Mouse (Mus musculus) midbrain, postnatal 0 days (tissue): Measurements from ENCODE around the gene Cox4i2. TPM values are rescaled to one million over a fixed set of nuclear protein-coding genes. Genes with fewer than 3 reads are reported as not detected.

Source experiments
- ATAC-seq: fragments of 200-750 bp; cut with Nextera tagmentation; 2 replicates; pipeline ENCODE4 v1.8.0; 2017; ENCODE audit warnings: moderate number of reproducible peaks, mild to moderate bottlenecking, moderate TSS enrichment, moderate library complexity; ENCODE audit not compliant: low FRiP score
- DNase-seq: peaks from one replicate; pipeline ENCODE4 v3.0.0-alpha.2; 2015; ENCODE audit warnings: low spot score
- H3K27ac ChIP-seq: fragments of 300-500 bp; sonication (generic); 2 replicates; pipeline ENCODE4 v1.5.1; 2014; ENCODE audit warnings: low read depth, mild to moderate bottlenecking, low read length, mixed read lengths
- H3K27me3 ChIP-seq: fragments of 300-500 bp; sonication (generic); 2 replicates; pipeline ENCODE4 v1.6.1; 2014; ENCODE audit warnings: low read length, control low read depth, mixed read lengths; ENCODE audit not compliant: insufficient read depth
- H3K36me3 ChIP-seq: fragments of 300-500 bp; sonication (generic); 2 replicates; pipeline ENCODE4 v1.6.1; 2014; ENCODE audit warnings: low read length, control low read depth, mixed read lengths; ENCODE audit not compliant: insufficient read depth
- H3K4me1 ChIP-seq: fragments of 300-500 bp; sonication (generic); 2 replicates; pipeline ENCODE4 v1.6.1; 2014; ENCODE audit warnings: mild to moderate bottlenecking, control low read depth, antibody characterized with exemption, low read length, mixed read lengths; ENCODE audit not compliant: insufficient read depth
- H3K4me2 ChIP-seq: fragments of 300-500 bp; sonication (generic); 2 replicates; pipeline ENCODE4 v1.6.1; 2014; ENCODE audit warnings: low read depth, mild to moderate bottlenecking, low read length, mixed read lengths; ENCODE audit not compliant: poor library complexity, severe bottlenecking
- H3K4me3 ChIP-seq: fragments of 300-500 bp; sonication (generic); 2 replicates; pipeline ENCODE4 v1.5.1; 2014; ENCODE audit warnings: low read depth, mild to moderate bottlenecking, low read length, moderate library complexity
- H3K9ac ChIP-seq: fragments of 300-500 bp; sonication (generic); replicated peaks from 2 replicates; pipeline ENCODE4 v1.6.1; 2014; ENCODE audit warnings: mild to moderate bottlenecking, low read length, moderate library complexity, mixed read lengths; ENCODE audit not compliant: poor library complexity, severe bottlenecking
- H3K9me3 ChIP-seq: fragments of 300-500 bp; sonication (generic); 2 replicates; pipeline ENCODE4 v1.6.1; 2016; ENCODE audit warnings: low read length, control low read depth
- CTCF ChIP-seq: IDR thresholded peaks from 2 replicates; pipeline ENCODE4 v1.5.1; 2016; ENCODE audit warnings: antibody characterized with exemption, mild to moderate bottlenecking
- WGBS: fragments of 180-500 bp; shearing (Covaris S2); extraction: QIAGEN DNeasy Blood & Tissue Kit; methylation state at CpG from one replicate; pipeline ENCODE4 v1.1.7; 2014; 5-methylcytosine and 5-hydroxymethylcytosine counted together
- polyA plus RNA-seq: library from polyadenylated mRNA; unstranded; fragments of >200 nt; fragmentation: Nextera tagmentation; extraction: Ambion mirVana; gene quantifications from 2 replicates; pipeline ENCODE4 v1.2.1, GENCODE M21; 2015
- total RNA-seq: library from RNA; depleted of rRNA; stranded (reverse); fragments of >200 nt; gene quantifications from 2 replicates; pipeline ENCODE4 v1.2.3, GENCODE M21; 2014

Cox4i2 gene
- total and polyA plus RNA-seq, 2 experiments from 2014 or later = 2.0 to 3.3 TPM

GRCm38 (mm10) chr2:152792461-152792860, 38.5 kb downstream of the Cox4i2 start:
- WGBS = 70% methylated on average over 2 of the region's 2 CpGs
- no peaks in the 10 kb centered on the region for H3K36me3 ChIP-seq
- DNase-seq = no peak
- TF ChIP-seq CTCF = no peak
- peaks cover 4% of the 10 kb centered on the region; the same call in 1 of the 2 replicates for H3K4me1 ChIP-seq
- no peak overlapping the region for H3K4me3 ChIP-seq
- no peak overlapping the region for H3K4me2 ChIP-seq
- H3K9me3 ChIP-seq = no peaks in the 10 kb centered on the region
- H3K9ac ChIP-seq = no peak overlapping the region
- no peak overlapping the region for H3K27ac ChIP-seq
- ATAC-seq = no peak
- no peaks in the 10 kb centered on the region for H3K27me3 ChIP-seq

GRCm38 (mm10) chr2:152793381-152793780, 39.4 kb downstream of the Cox4i2 start:
- Histone ChIP-seq H3K27me3 (no peaks in the 10 kb centered on the region), H3K9me3 (no peaks in the 10 kb centered on the region), H3K9ac (no peak overlapping the region), H3K4me1 (peaks cover 4% of the 10 kb centered on the region; the same call in 1 of the 2 replicates), H3K36me3 (no peaks in the 10 kb centered on the region), H3K4me3 (no peak overlapping the region), H3K4me2 (no peak overlapping the region), H3K27ac (no peak overlapping the region)
- no peak for ATAC-seq
- 94% methylated on average over 5 of the region's 5 CpGs for WGBS
- no peak for DNase-seq
- TF ChIP-seq CTCF = no peak

- ATAC-seq (peak; percentile 16; the same call in 1 of the 2 replicates), DNase-seq (peak; percentile 62)
- H3K9ac ChIP-seq = no peak overlapping the region
- WGBS = 72% methylated on average over 9 of the region's 9 CpGs
- no peak overlapping the region for H3K4me2 ChIP-seq
- no peaks in the 10 kb centered on the region for H3K27me3 ChIP-seq
- peaks cover 4% of the 10 kb centered on the region; the same call in 1 of the 2 replicates for H3K4me1 ChIP-seq
- no peak overlapping the region for H3K27ac ChIP-seq
- no peaks in the 10 kb centered on the region for H3K9me3 ChIP-seq
- H3K4me3 ChIP-seq = no peak overlapping the region
- TF ChIP-seq CTCF = no peak
- H3K36me3 ChIP-seq = no peaks in the 10 kb centered on the region
Observed at GRCm38 (mm10) chr2:152794281-152794827, 40.4 kb downstream of the Cox4i2 start.

- ATAC-seq (no peak), DNase-seq (no peak)
- no peak for TF ChIP-seq CTCF
- H3K4me3 ChIP-seq = no peak overlapping the region
- 97% methylated on average over 1 of the region's 1 CpGs for WGBS
- H3K4me1 ChIP-seq = no peaks in the 10 kb centered on the region
- H3K27ac ChIP-seq = no peak overlapping the region
- no peaks in the 10 kb centered on the region for H3K36me3 ChIP-seq
- no peak overlapping the region for H3K9ac ChIP-seq
- H3K27me3 ChIP-seq = no peaks in the 10 kb centered on the region
- H3K9me3 ChIP-seq = no peaks in the 10 kb centered on the region
- H3K4me2 ChIP-seq = no peak overlapping the region
Observed at GRCm38 (mm10) chr2:152797589-152797988, 43.6 kb downstream of the Cox4i2 start.

GRCm38 (mm10) chr2:152799954-152800761, 46.2 kb downstream of the Cox4i2 start:
- Histone ChIP-seq H3K4me3 (no peak overlapping the region), H3K27ac (no peak overlapping the region), H3K9me3 (no peaks in the 10 kb centered on the region), H3K27me3 (no peaks in the 10 kb centered on the region), H3K9ac (no peak overlapping the region), H3K4me1 (peaks cover 6% of the 10 kb centered on the region; the same call in 1 of the 2 replicates), H3K36me3 (no peaks in the 10 kb centered on the region), H3K4me2 (no peak overlapping the region)
- ATAC-seq = no peak
- TF ChIP-seq CTCF = no peak
- no peak for DNase-seq
- WGBS = 79% methylated on average over 7 of the region's 7 CpGs

GRCm38 (mm10) chr2:152800762-152801113, 46.8 kb downstream of the Cox4i2 start:
- Histone ChIP-seq H3K4me3 (no peak overlapping the region), H3K9ac (no peak overlapping the region), H3K4me1 (peaks cover 6% of the 10 kb centered on the region; the same call in 1 of the 2 replicates), H3K27me3 (no peaks in the 10 kb centered on the region), H3K9me3 (no peaks in the 10 kb centered on the region), H3K27ac (no peak overlapping the region), H3K36me3 (no peaks in the 10 kb centered on the region), H3K4me2 (no peak overlapping the region)
- DNase-seq (no peak), ATAC-seq (no peak)
- TF ChIP-seq CTCF = no peak
